Mouse (Mus musculus): ENCODE measurements around the gene Cd274. TPM values are rescaled to one million over a fixed set of nuclear protein-coding genes. Genes with fewer than 3 reads are reported as not detected.

Gene Cd274
- polyA plus RNA-seq, 1 experiment from 2014 or later, result 0.28 TPM

DNA sequence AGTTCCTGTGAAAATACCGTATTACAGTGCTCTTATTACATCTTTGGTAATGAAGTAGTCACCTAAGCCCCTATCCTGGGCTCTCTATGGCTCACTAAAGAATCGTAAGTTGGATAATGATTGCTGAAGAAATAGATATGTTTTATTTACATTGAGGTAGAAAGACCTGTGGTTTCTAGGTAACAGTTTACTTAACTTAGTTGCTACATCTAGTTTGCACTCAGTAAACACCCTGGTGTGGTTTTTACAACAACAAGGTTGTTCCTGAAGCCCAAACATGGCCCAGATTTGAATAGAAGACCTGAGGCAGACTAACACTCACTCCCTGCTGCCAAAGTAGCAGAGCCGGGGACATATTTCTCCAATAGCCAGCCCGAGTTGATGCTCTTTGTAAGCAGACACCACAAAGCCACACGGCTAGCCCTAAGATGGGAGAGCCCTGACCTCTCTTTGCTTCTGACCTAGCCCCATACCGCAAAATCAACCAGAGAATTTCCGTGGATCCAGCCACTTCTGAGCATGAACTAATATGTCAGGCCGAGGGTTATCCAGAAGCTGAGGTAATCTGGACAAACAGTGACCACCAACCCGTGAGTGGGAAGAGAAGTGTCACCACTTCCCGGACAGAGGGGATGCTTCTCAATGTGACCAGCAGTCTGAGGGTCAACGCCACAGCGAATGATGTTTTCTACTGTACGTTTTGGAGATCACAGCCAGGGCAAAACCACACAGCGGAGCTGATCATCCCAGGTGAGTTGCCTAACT, 12.8 kb downstream of the Cd274 start:
- no peak for ATAC-seq (ENCODE audit: extremely low read depth, insufficient number of reproducible peaks, low FRiP score, low TSS enrichment)
- 78% methylated on average over 14 of the region's 14 CpGs for WGBS

DNA sequence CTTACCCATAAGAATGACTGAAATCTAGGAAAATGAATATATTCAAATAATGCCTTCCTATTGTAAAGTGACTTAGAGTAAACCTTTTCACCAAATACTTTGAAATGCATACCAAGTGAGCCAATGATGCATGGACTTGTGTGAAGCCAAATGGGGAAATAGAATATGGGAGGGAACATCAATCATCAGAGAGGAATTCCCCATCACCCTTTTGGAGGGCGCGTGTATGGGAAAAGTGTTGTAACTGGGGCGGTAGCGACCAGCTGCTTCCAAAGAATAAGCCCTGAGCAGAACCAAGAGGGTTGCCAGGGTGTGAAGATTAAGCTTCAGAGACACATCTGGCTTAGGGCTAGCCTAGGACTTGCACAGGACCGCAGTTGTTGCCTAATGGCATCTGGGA, 16.1 kb downstream of the Cd274 start:
- no peak overlapping the region for H3K9ac ChIP-seq
- no peaks in the 10 kb centered on the region for H3K4me1 ChIP-seq
- no peaks in the 10 kb centered on the region for H3K9me3 ChIP-seq
- WGBS, result 84% methylated on average over 5 of the region's 5 CpGs
- no peak overlapping the region for H3K27ac ChIP-seq (replicated peaks)
- no peaks in the 10 kb centered on the region for H3K36me3 ChIP-seq
- H3K27me3 ChIP-seq (replicated peaks), result no peaks in the 10 kb centered on the region
- ATAC-seq (ENCODE audit: extremely low read depth, insufficient number of reproducible peaks, low FRiP score, low TSS enrichment), result no peak
- H3K4me3 ChIP-seq, result no peak overlapping the region
- H3K4me2 ChIP-seq, result no peak overlapping the region

More for the DNA sequence above, 12.8 kb downstream of the Cd274 start:
- H3K4me1 ChIP-seq, result no peaks in the 10 kb centered on the region
- H3K36me3 ChIP-seq, result no peaks in the 10 kb centered on the region
- H3K4me2 ChIP-seq, result no peak overlapping the region
- H3K9me3 ChIP-seq, result no peaks in the 10 kb centered on the region
- H3K27me3 ChIP-seq (replicated peaks), result no peaks in the 10 kb centered on the region
- H3K9ac ChIP-seq, result no peak overlapping the region
- no peak overlapping the region for H3K4me3 ChIP-seq
- no peak overlapping the region for H3K27ac ChIP-seq (replicated peaks)

DNA sequence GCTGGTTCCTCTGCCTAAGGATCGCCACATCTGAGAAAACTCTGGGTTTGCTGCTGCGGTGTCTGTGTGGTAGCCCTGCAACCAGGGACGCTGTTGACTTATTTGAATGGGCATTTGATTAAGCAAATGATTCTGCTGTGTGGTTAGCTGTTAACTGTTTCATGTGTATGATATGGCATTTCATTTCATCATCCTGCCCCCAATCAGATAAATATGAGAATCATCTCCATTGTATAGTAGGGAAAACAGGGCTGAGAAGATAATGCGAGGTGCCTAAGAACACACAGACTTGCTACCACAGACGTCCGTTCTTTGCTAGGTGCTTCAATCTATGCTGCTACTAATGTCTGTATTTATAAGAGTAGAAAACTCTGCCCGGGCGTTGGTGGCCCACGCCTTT, 17.2 kb downstream of the Cd274 start:
- no peaks in the 10 kb centered on the region for H3K36me3 ChIP-seq
- WGBS, result 80% methylated on average over 9 of the region's 9 CpGs
- H3K4me2 ChIP-seq, result no peak overlapping the region
- H3K9ac ChIP-seq, result no peak overlapping the region
- H3K4me1 ChIP-seq, result no peaks in the 10 kb centered on the region
- no peak for ATAC-seq (ENCODE audit: extremely low read depth, insufficient number of reproducible peaks, low FRiP score, low TSS enrichment)
- H3K27me3 ChIP-seq (replicated peaks), result no peaks in the 10 kb centered on the region
- no peak overlapping the region for H3K27ac ChIP-seq (replicated peaks)
- no peak overlapping the region for H3K4me3 ChIP-seq
- no peaks in the 10 kb centered on the region for H3K9me3 ChIP-seq

DNA sequence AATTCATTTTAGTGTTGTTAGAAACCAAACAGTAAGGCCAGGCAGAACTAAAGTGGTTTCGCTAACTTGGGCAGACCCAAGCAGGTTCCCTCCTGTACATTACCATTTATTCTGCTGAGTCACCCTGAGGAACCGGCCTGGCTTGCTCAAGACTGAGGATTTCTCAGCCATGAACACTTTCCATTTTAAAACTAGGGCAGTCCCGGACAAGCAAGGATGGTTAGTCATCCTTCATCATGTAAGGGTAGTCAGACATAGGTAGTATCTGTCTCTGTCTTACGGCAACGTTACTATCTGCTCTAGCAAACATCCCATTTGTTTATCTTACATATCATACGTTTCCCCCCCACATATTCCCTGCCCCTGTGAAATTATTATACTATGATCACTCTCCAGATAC, 17.7 kb downstream of the Cd274 start:
- no peaks in the 10 kb centered on the region for H3K4me1 ChIP-seq
- H3K27me3 ChIP-seq (replicated peaks), result no peaks in the 10 kb centered on the region
- WGBS, result 71% methylated on average over 6 of the region's 6 CpGs
- H3K9me3 ChIP-seq, result no peaks in the 10 kb centered on the region
- no peak overlapping the region for H3K4me3 ChIP-seq
- no peak overlapping the region for H3K27ac ChIP-seq (replicated peaks)
- H3K9ac ChIP-seq, result no peak overlapping the region
- ATAC-seq (ENCODE audit: extremely low read depth, insufficient number of reproducible peaks, low FRiP score, low TSS enrichment), result no peak
- no peaks in the 10 kb centered on the region for H3K36me3 ChIP-seq
- no peak overlapping the region for H3K4me2 ChIP-seq

DNA sequence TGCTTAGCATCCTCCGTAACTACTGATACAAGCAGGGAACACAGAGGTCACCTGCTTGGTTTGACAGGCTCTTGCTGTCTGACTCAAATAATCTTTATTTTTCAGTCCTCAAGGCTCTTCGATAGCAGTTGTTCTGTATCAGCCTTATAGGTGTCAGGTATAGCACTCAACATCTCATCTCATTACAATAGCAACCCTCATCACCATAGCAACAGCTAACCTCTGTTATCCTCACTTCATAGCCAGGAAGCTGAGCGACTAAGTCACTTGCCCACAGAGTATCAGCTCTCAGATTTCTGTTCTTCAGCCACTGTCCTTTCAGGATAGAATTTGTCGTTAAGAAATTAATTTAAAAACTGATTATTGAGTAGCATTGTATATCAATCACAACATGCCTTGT, 18.6 kb downstream of the Cd274 start:
- 74% methylated on average over 4 of the region's 4 CpGs for WGBS
- no peaks in the 10 kb centered on the region for H3K27me3 ChIP-seq (replicated peaks)
- no peak overlapping the region for H3K27ac ChIP-seq (replicated peaks)
- no peak overlapping the region for H3K4me2 ChIP-seq
- no peak for ATAC-seq (ENCODE audit: extremely low read depth, insufficient number of reproducible peaks, low FRiP score, low TSS enrichment)
- no peak overlapping the region for H3K4me3 ChIP-seq
- H3K9me3 ChIP-seq, result no peaks in the 10 kb centered on the region
- H3K36me3 ChIP-seq, result no peaks in the 10 kb centered on the region
- H3K9ac ChIP-seq, result no peak overlapping the region
- no peaks in the 10 kb centered on the region for H3K4me1 ChIP-seq

DNA sequence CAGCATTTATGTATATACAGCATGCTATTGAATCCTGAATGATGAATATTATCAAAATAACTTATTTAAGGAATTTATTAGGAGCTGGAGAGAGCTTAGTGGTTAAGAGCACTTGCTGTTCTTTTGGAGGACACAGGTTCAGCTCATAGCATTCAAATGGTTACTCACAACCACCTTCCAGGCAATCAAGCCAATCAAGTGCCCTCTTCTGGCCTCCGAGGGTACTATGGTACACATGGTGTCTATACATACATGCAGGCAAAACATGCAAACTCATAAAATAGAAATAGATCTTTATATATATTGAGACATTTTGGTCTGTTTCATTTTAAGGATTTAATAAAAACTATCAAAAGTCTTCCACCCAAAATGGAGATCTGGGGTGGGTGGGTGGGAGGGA, 21.6 kb downstream of the Cd274 start:
- Histone ChIP-seq H3K4me3 (no peak overlapping the region), H3K4me2 (no peak overlapping the region), H3K9me3 (no peaks in the 10 kb centered on the region), H3K27me3 (replicated peaks) (no peaks in the 10 kb centered on the region), H3K27ac (replicated peaks) (no peak overlapping the region), H3K9ac (no peak overlapping the region), H3K4me1 (no peaks in the 10 kb centered on the region), H3K36me3 (no peaks in the 10 kb centered on the region)
- ATAC-seq (ENCODE audit: extremely low read depth, insufficient number of reproducible peaks, low FRiP score, low TSS enrichment), result no peak
- 72% methylated on average over 1 of the region's 1 CpGs for WGBS

DNA sequence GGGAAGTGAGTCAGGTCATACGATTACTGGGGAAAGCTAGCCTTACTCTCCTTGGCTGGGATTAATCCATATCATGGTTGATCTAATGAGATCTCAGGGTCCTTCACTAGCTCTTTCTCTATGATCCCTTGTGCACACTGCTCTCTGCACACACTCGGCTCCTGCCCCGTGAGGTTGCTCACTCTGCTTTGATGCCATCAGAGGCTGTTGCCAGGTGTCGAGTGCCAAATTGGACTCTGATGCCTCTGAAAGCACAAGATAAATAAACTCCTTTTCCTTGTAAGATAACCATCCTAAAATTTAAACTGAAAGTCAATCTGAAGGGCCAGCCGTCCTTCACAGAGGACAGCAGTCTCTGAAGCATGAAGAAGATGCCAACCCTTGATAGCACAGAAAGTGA, 23.2 kb downstream of the Cd274 start:
- Histone ChIP-seq H3K36me3 (no peaks in the 10 kb centered on the region), H3K27ac (replicated peaks) (no peak overlapping the region), H3K4me3 (no peak overlapping the region), H3K9me3 (no peaks in the 10 kb centered on the region), H3K27me3 (replicated peaks) (no peaks in the 10 kb centered on the region), H3K4me2 (no peak overlapping the region), H3K9ac (no peak overlapping the region), H3K4me1 (no peaks in the 10 kb centered on the region)
- no peak for ATAC-seq (ENCODE audit: extremely low read depth, insufficient number of reproducible peaks, low FRiP score, low TSS enrichment)
- 51% methylated on average over 5 of the region's 5 CpGs for WGBS

DNA sequence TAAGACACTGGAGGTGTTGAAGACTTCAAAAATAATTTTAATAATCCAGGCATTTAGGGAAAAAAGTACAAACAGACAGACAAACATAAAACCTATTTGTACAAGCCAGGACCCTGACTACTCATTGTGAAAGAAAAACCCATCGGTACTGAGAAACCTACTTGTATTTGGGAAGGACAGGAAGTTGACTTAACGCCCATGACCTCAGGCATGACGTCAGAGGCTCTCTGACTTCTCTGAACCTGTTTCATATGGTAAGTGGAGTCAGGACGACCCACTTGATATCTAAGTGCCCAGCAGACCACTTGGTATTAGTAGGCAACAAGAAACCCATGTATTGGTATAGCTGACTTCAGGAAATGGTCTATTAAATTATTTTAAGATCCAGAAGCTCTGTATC, 24.0 kb downstream of the Cd274 start:
- no peak for ATAC-seq (ENCODE audit: extremely low read depth, insufficient number of reproducible peaks, low FRiP score, low TSS enrichment)
- WGBS, result 59% methylated on average over 4 of the region's 4 CpGs

DNA sequence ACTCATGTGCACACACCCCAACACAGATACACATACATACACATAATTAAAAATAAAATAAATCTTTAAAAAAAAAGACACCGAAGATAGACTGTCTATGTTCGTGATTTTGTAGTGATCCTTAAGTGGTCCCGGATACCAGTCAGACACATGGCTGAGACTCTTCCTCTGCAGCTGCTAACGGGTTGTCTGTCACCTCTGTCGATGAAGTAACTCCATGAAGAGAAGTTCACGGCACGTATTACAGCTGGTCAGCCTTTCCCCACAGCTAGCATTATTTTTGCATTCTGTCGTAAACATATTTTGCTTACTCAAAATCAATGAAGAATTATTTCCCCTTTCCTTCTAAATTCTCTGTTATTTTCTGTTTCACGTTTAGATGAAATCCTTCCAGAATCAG, 26.1 kb downstream of the Cd274 start:
- Histone ChIP-seq H3K36me3 (no peaks in the 10 kb centered on the region), H3K27ac (replicated peaks) (no peak overlapping the region), H3K9me3 (no peaks in the 10 kb centered on the region), H3K4me1 (no peaks in the 10 kb centered on the region), H3K4me2 (no peak overlapping the region), H3K9ac (no peak overlapping the region), H3K4me3 (no peak overlapping the region), H3K27me3 (replicated peaks) (no peaks in the 10 kb centered on the region)
- 80% methylated on average over 9 of the region's 9 CpGs for WGBS
- ATAC-seq (ENCODE audit: extremely low read depth, insufficient number of reproducible peaks, low FRiP score, low TSS enrichment), result no peak

More for the DNA sequence above, 24.0 kb downstream of the Cd274 start:
- no peak overlapping the region for H3K9ac ChIP-seq
- H3K4me1 ChIP-seq, result no peaks in the 10 kb centered on the region
- H3K4me2 ChIP-seq, result no peak overlapping the region
- no peaks in the 10 kb centered on the region for H3K27me3 ChIP-seq (replicated peaks)
- H3K27ac ChIP-seq (replicated peaks), result no peak overlapping the region
- H3K9me3 ChIP-seq, result no peaks in the 10 kb centered on the region
- no peak overlapping the region for H3K4me3 ChIP-seq
- no peaks in the 10 kb centered on the region for H3K36me3 ChIP-seq

DNA sequence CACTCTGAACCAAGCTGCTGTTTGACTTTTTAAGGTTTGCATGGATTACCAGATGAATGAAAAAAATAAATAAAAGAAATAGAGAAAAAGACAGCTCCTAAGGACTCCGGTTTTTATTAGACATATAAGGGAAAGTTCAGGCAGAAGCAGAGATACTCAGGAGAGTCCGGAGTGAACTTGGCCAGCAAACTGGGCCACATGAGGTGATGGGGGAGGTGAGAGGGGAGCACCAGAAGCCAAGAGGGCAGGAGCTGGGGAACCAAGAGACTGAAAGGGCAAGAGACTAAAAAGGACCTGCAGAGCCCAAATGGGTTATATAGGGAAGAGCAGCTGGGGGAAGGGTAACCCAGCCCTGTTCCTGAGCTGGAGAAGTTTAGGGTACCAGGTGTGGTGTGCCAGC, 27.5 kb downstream of the Cd274 start:
- no peak overlapping the region for H3K4me2 ChIP-seq
- 87% methylated on average over 2 of the region's 2 CpGs for WGBS
- no peak for ATAC-seq (ENCODE audit: extremely low read depth, insufficient number of reproducible peaks, low FRiP score, low TSS enrichment)
- H3K9me3 ChIP-seq, result no peaks in the 10 kb centered on the region
- no peak overlapping the region for H3K4me3 ChIP-seq
- no peak overlapping the region for H3K27ac ChIP-seq (replicated peaks)
- H3K27me3 ChIP-seq (replicated peaks), result no peaks in the 10 kb centered on the region
- H3K4me1 ChIP-seq, result no peaks in the 10 kb centered on the region
- H3K36me3 ChIP-seq, result no peaks in the 10 kb centered on the region
- no peak overlapping the region for H3K9ac ChIP-seq

DNA sequence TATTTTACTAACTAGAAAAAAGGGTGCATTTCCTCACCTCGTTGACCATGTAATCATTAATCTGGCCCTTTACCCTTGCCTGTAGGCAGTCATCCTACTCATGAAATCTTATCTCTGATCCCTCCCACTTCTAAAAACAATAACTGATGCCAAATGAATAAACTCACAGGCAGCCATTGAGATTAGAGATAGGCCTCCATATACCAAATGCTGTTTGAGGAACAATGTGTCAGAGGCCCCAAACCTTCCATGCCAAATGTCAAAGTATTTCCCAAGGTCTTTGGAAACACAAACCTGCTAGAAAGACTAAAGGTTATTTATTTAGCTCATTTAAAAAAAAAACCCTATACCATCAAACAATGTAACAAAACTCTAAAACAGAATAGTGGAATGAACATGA, 29.1 kb downstream of the Cd274 start:
- no peaks in the 10 kb centered on the region for H3K36me3 ChIP-seq
- H3K27ac ChIP-seq (replicated peaks), result no peak overlapping the region
- no peak for ATAC-seq (ENCODE audit: extremely low read depth, insufficient number of reproducible peaks, low FRiP score, low TSS enrichment)
- no peaks in the 10 kb centered on the region for H3K27me3 ChIP-seq (replicated peaks)
- H3K4me2 ChIP-seq, result no peak overlapping the region
- no peak overlapping the region for H3K9ac ChIP-seq
- no peak overlapping the region for H3K4me3 ChIP-seq
- 54% methylated on average over 1 of the region's 1 CpGs for WGBS
- H3K9me3 ChIP-seq, result no peaks in the 10 kb centered on the region; the same call in 1 of the 2 replicates
- no peaks in the 10 kb centered on the region for H3K4me1 ChIP-seq

DNA sequence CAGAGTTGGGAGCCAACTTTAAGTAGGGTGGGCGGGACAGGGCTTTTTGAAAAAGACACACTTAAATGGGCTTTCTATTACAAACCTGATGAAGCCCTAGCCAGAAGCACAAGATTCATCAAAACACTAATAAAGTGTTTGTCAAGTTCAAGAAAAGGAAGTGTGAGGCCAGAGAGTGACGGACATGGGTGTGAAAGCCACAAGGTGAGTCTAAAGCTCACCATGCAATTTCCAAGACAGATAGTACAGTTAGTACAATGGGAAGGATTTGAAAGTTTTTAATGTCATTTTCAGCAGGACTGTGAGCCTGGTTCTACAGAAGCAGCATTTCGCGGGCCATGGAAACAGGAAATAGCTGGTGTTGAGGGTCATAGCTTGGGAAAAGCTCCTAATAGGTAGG, 32.5 kb downstream of the Cd274 start:
- Histone ChIP-seq H3K4me3 (no peak overlapping the region), H3K27me3 (replicated peaks) (no peaks in the 10 kb centered on the region), H3K4me1 (no peaks in the 10 kb centered on the region), H3K36me3 (no peaks in the 10 kb centered on the region), H3K4me2 (no peak overlapping the region), H3K9me3 (no peaks in the 10 kb centered on the region; the same call in 1 of the 2 replicates), H3K27ac (replicated peaks) (no peak overlapping the region), H3K9ac (no peak overlapping the region)
- ATAC-seq (ENCODE audit: extremely low read depth, insufficient number of reproducible peaks, low FRiP score, low TSS enrichment), result no peak
- 83% methylated on average over 4 of the region's 4 CpGs for WGBS
